Mouse (Mus musculus) hindbrain, embryonic 12.5 days (tissue): ENCODE data around the gene Mettl5. TPM values are rescaled to one million over a fixed set of nuclear protein-coding genes. Genes with fewer than 3 reads are reported as not detected.

Source experiments
- ATAC-seq: fragments of 200-750 bp; cut with Nextera tagmentation; 2 replicates; pipeline ENCODE4 v1.8.0; 2017; ENCODE audit warnings: moderate TSS enrichment; ENCODE audit not compliant: low FRiP score
- H3K27ac ChIP-seq: fragments of 300-500 bp; sonication (generic); 2 replicates; pipeline ENCODE4 v1.5.1; 2016; ENCODE audit warnings: mild to moderate bottlenecking
- H3K27me3 ChIP-seq: fragments of 300-500 bp; sonication (generic); 2 replicates; pipeline ENCODE4 v1.6.1; 2016; ENCODE audit warnings: mild to moderate bottlenecking
- H3K36me3 ChIP-seq: fragments of 300-500 bp; sonication (generic); 2 replicates; pipeline ENCODE4 v1.6.1; 2016; ENCODE audit warnings: mild to moderate bottlenecking
- H3K4me1 ChIP-seq: fragments of 300-500 bp; sonication (generic); 2 replicates; pipeline ENCODE4 v1.6.1; 2016
- H3K4me2 ChIP-seq: fragments of 300-500 bp; sonication (generic); replicated peaks from 2 replicates; pipeline ENCODE4 v1.6.1; 2016; ENCODE audit warnings: mild to moderate bottlenecking
- H3K4me3 ChIP-seq: fragments of 300-500 bp; sonication (generic); 2 replicates; pipeline ENCODE4 v1.5.1; 2016; ENCODE audit warnings: mild to moderate bottlenecking
- H3K9ac ChIP-seq: fragments of 300-500 bp; sonication (generic); 2 replicates; pipeline ENCODE4 v1.6.1; 2016; ENCODE audit warnings: mild to moderate bottlenecking, moderate library complexity
- H3K9me3 ChIP-seq: fragments of 300-500 bp; sonication (generic); replicated peaks from 2 replicates; pipeline ENCODE4 v1.6.1; 2016; ENCODE audit warnings: mild to moderate bottlenecking
- WGBS: fragments of 180-500 bp; shearing (Covaris S2); methylation state at CpG from one replicate; pipeline ENCODE4 v1.1.7; 2016; 5-methylcytosine and 5-hydroxymethylcytosine counted together
- polyA plus RNA-seq: library from polyadenylated mRNA; unstranded; fragments of >200 nt; fragmentation: Nextera tagmentation; extraction: Ambion mirVana; gene quantifications from 2 replicates; pipeline ENCODE4 v1.2.1, GENCODE M21; 2016

Gene Mettl5
- polyA plus RNA-seq, 1 experiment from 2014 or later: 34.6 TPM

DNA sequence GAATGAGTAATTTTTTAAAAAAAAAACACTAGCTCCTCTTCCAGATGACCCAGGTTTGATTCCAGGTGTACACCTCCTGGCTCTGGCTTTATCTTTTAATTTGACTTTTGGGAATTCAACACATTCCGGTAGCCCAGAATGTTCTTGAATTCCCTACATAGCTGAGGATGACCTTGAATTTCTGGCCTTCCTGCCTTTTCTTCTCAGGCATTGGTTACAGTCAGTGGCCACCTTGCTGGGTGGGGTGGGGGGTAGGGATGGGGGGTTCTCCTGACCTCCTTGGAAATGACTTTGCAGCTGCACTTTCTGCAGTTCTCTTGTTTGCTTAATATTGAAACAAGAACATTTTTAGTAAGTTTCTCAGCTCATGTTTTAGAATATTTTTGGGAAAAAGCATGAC lies 7.7 kb upstream of the Mettl5 start:
- whole genome bisulfite sequencing: 94% methylated on average over 1 of the region's 1 CpGs
- no peaks in the 10 kb centered on the region for H3K4me1 ChIP-seq

DNA sequence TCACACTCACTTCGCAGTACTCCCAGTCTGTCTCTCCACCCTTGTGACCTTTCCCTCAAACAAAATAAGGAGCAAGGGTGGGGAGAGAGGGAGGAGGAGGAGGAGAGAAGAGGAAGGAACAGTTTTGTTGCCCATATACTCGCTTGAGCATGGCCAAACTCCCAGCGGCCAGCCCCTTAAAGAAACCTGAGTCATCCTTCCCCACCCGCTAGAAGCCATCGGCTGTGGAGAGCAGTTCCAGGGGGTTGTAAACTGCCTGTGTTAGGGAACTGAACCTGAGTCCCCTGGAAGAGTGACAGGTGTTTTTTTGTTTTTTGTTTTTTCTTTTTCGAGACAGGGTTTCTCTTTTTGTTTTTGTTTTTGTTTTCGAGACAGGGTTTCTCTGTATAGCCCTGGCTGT lies 5.4 kb upstream of the Mettl5 start:
- Histone ChIP-seq H3K9ac (no peak overlapping the region), H3K27me3 (no peaks in the 10 kb centered on the region), H3K4me3 (no peak overlapping the region), H3K36me3 (no peaks in the 10 kb centered on the region), H3K4me1 (no peaks in the 10 kb centered on the region), H3K9me3 (no peaks in the 10 kb centered on the region), H3K4me2 (no peak overlapping the region), H3K27ac (no peak overlapping the region)
- no peak for ATAC-seq
- 60% methylated on average over 7 of the region's 7 CpGs for WGBS

More for the DNA sequence above, 7.7 kb upstream of the Mettl5 start:
- Histone ChIP-seq H3K4me2 (no peak overlapping the region), H3K9me3 (no peaks in the 10 kb centered on the region), H3K27me3 (no peaks in the 10 kb centered on the region), H3K9ac (no peak overlapping the region), H3K27ac (no peak overlapping the region), H3K4me3 (no peak overlapping the region), H3K36me3 (no peaks in the 10 kb centered on the region)
- ATAC-seq: no peak

DNA sequence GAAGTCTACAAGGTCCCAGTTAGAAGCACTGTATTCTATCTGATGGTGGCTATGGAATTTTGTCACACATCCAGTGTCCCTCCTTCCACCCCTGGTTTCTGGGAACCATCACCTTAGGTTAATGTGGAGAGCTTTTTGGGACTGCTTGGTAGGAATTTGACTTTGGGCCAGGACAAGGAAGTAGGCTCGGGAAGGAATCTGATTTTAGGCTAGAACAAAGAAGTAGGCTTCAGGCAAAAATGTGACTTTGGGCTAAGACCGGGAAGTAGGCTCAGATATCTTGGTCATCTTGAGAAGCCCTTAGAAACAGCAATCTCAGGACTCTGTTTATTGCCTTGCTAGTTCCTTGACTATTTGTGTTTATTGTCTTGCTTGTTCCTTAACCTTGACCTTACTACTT lies 3.5 kb upstream of the Mettl5 start:
- 80% methylated on average over 2 of the region's 2 CpGs for WGBS
- no peak overlapping the region for H3K9ac ChIP-seq
- H3K27me3 ChIP-seq: no peaks in the 10 kb centered on the region
- no peak overlapping the region for H3K4me3 ChIP-seq
- no peak for ATAC-seq
- H3K36me3 ChIP-seq: no peaks in the 10 kb centered on the region
- no peak overlapping the region for H3K4me2 ChIP-seq
- H3K4me1 ChIP-seq: 0 out of 2 replicates have a peak, but pooled peaks cover 4% of the 10 kb centered on the region
- H3K9me3 ChIP-seq: no peaks in the 10 kb centered on the region
- no peak overlapping the region for H3K27ac ChIP-seq

GRCm38 (mm10) chr2:69885050-69885449 lies 365 bp downstream of the Mettl5 start:
- peak overlapping the region; percentile 55; the same call in 1 of the 2 replicates for H3K27ac ChIP-seq

GRCm38 (mm10) chr2:69884581-69884980 lies 834 bp downstream of the Mettl5 start:
- peak overlapping the region; percentile 72 for H3K4me2 ChIP-seq
- no peak overlapping the region for H3K27ac ChIP-seq
- H3K9ac ChIP-seq: peak overlapping the region; percentile 79; the same call in 1 of the 2 replicates
- H3K27me3 ChIP-seq: no peaks in the 10 kb centered on the region
- no peaks in the 10 kb centered on the region for H3K9me3 ChIP-seq
- WGBS: 66% methylated on average over 6 of the region's 6 CpGs
- no peak for ATAC-seq
- H3K4me1 ChIP-seq: 0 out of 2 replicates have a peak, but pooled peaks cover 4% of the 10 kb centered on the region
- H3K4me3 ChIP-seq: peak overlapping the region; percentile 61
- no peaks in the 10 kb centered on the region for H3K36me3 ChIP-seq

More at GRCm38 (mm10) chr2:69885050-69885449, 365 bp downstream of the Mettl5 start:
- Histone ChIP-seq H3K36me3 (no peaks in the 10 kb centered on the region), H3K9ac (peak overlapping the region; percentile 79), H3K4me2 (peak overlapping the region; percentile 72), H3K4me3 (peak overlapping the region; percentile 61), H3K9me3 (no peaks in the 10 kb centered on the region), H3K27me3 (no peaks in the 10 kb centered on the region), H3K4me1 (0 out of 2 replicates have a peak, but pooled peaks cover 4% of the 10 kb centered on the region)
- WGBS: 12% methylated on average over 12 of the region's 12 CpGs
- peak; percentile 22; the same call in 1 of the 2 replicates for ATAC-seq

DNA sequence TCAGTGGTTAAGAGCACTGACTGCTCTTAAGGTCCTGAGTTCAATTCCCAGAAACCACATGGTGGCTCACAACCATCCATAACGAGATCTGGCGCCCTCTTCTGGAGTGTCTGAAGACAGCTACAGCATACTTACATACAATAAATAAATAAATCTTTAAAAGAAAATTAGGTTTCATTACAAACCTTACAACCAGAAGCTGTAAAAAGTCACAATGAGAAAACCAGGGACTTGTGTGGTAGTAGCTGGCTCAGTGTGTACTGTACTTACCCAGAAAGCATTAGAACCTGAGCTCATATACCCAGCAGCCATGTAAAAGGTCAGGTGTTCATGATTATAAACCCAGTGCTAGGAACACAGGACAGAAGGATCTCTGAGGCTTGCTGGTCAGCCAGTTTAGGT lies 1.4 kb downstream of the Mettl5 start:
- WGBS: 76% methylated on average over 2 of the region's 2 CpGs
- no peak overlapping the region for H3K4me2 ChIP-seq
- ATAC-seq: no peak
- no peaks in the 10 kb centered on the region for H3K27me3 ChIP-seq
- H3K4me3 ChIP-seq: no peak overlapping the region
- no peaks in the 10 kb centered on the region for H3K9me3 ChIP-seq
- no peak overlapping the region for H3K9ac ChIP-seq
- 0 out of 2 replicates have a peak, but pooled peaks cover 4% of the 10 kb centered on the region for H3K4me1 ChIP-seq
- no peaks in the 10 kb centered on the region for H3K36me3 ChIP-seq
- no peak overlapping the region for H3K27ac ChIP-seq

DNA sequence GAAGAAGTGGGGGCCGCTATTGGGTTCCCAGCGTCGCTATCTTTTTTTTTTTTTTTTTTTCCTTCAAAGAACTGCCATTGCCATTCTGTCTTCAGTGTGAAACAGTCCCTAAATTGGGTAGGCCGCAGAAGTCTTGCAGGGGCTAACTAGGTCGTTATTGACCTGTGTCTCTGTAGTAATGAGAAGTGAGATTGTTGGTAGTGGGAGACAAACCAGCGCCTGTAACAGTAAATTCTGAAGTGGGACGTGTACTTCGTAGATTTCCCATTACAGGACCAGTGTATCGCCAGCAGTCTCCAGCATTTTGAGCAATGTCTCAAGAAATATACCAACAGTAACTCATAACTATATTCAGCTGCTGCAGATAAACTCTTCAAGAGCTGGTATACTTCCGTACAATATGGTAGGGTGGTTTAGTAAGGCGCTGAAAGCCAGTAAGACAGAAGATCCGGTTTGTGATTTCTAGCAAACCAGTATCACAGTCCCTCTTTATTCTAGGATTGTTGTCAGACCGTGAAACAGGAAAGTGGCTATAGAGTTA lies 23.2 kb downstream of the Mettl5 start:
- Histone ChIP-seq H3K27ac (peak overlapping the region; percentile 94), H3K4me2 (peak overlapping the region; percentile 70), H3K36me3 (peaks cover 10% of the 10 kb centered on the region), H3K27me3 (no peaks in the 10 kb centered on the region), H3K9me3 (no peaks in the 10 kb centered on the region), H3K4me1 (peaks cover 19% of the 10 kb centered on the region), H3K9ac (peak overlapping the region; percentile 98), H3K4me3 (peak overlapping the region; percentile 99)
- ATAC-seq: no peak
- 6% methylated on average over 13 of the region's 13 CpGs for WGBS

DNA sequence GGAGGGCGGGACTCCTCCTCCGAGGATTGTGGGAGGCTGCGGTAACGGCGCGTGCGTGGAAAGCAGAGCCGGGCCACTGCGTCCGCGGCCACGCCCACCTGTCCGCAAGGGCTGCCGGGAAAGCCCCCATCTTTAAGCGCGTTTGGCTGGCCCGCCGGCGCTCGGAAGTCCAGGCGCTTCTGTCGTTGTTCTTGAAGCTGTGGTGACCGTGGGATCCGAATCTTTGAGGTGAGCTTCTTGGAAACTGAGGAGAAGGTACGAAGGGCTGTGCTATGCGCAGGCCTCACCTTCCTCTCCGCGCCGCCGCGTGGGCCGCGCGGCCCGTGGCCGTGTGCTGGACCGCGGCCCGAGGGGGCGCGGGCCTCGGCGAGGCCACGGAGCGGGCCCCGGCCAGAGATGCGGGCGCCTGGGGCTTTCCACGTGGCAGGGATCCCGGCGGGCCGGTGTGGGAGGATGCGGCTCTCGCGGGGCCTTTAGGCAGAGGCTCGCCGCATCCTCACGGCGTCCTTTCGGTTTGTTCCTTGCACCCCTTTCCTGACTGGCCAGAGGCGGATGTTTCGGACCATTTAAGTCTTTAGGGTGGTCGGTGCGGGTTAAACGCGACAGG lies 23.8 kb downstream of the Mettl5 start, which contains the start of gene Ssb:
Gene Ssb (plus strand): TSS at position 78 of the 607 bp plus-strand sequence.
- H3K36me3 ChIP-seq: peaks cover 6% of the 10 kb centered on the region; the same call in 1 of the 2 replicates
- peaks cover 19% of the 10 kb centered on the region for H3K4me1 ChIP-seq
- peak within 1 kb of the TSS; percentile 94 for H3K27ac ChIP-seq
- no peaks in the 10 kb centered on the region for H3K27me3 ChIP-seq
- H3K9ac ChIP-seq: peak within 1 kb of the TSS; percentile 98
- peak within 1 kb of the TSS; percentile 99 for H3K4me3 ChIP-seq
- under 1% methylated on average over 66 of the region's 66 CpGs for WGBS
- H3K4me2 ChIP-seq: peak within 1 kb of the TSS; percentile 70
- peak; percentile 96 for ATAC-seq
- no peaks in the 10 kb centered on the region for H3K9me3 ChIP-seq

GRCm38 (mm10) chr2:69860972-69861452 lies 24.4 kb downstream of the Mettl5 start:
- Histone ChIP-seq H3K36me3 (peaks cover 6% of the 10 kb centered on the region; the same call in 1 of the 2 replicates), H3K9ac (peak overlapping the region; percentile 98), H3K27ac (peak overlapping the region; percentile 94), H3K27me3 (no peaks in the 10 kb centered on the region), H3K4me1 (peaks cover 19% of the 10 kb centered on the region), H3K9me3 (no peaks in the 10 kb centered on the region), H3K4me2 (peak overlapping the region; percentile 70), H3K4me3 (peak overlapping the region; percentile 99)
- WGBS: 11% methylated on average over 13 of the region's 13 CpGs
- ATAC-seq: peak; percentile 69

DNA sequence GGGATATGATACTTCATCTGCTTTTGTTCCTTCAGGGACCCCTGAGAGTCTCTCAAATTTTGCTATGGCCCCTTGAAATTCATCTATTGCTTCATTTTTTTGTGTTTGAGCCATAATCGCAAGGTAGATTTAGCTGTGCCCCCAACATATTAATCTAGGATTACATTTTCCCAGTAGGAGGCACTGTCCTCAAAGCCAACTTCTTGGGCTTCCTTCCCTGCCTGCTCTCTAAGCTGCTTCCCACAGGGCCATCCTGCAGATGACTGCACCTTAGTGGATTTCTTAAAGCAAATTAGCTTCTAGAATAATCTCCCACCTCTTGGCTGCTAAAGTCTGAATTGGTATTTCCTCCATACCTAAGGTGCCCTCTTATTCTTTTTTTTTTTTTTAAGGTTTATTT lies 27.5 kb downstream of the Mettl5 start:
- H3K4me2 ChIP-seq: no peak overlapping the region
- 88% methylated on average over 1 of the region's 1 CpGs for WGBS
- H3K27me3 ChIP-seq: no peaks in the 10 kb centered on the region
- no peak overlapping the region for H3K27ac ChIP-seq
- H3K4me1 ChIP-seq: peaks cover 7% of the 10 kb centered on the region
- no peaks in the 10 kb centered on the region for H3K9me3 ChIP-seq
- ATAC-seq: no peak
- no peaks in the 10 kb centered on the region for H3K36me3 ChIP-seq
- no peak overlapping the region for H3K9ac ChIP-seq
- H3K4me3 ChIP-seq: no peak overlapping the region

DNA sequence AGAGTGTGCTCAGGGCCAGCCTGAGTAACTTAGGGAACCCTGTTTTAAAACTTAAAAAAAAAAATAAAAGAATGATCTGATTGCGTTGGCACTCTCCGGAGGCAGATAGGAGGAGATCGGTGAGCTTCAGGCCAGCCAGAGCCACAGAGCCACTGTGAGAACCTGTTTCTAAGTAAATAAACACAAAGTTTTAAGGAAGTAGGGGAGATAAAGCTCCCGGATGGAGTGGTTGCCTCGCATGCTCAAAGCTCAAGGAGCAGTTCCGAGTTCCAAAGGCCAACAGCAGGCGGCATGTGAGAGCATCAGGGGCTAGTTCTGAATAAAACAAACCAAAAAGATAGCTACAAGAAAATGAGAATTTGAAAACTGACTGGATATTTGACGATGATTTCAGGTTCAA lies 29.0 kb downstream of the Mettl5 start:
- Histone ChIP-seq H3K4me2 (no peak overlapping the region), H3K27ac (no peak overlapping the region), H3K4me1 (no peaks in the 10 kb centered on the region), H3K27me3 (no peaks in the 10 kb centered on the region), H3K9ac (no peak overlapping the region), H3K4me3 (no peak overlapping the region), H3K9me3 (no peaks in the 10 kb centered on the region), H3K36me3 (no peaks in the 10 kb centered on the region)
- 66% methylated on average over 8 of the region's 8 CpGs for WGBS
- no peak for ATAC-seq

GRCm38 (mm10) chr2:69851427-69852058 lies 33.9 kb downstream of the Mettl5 start:
- Histone ChIP-seq H3K27me3 (no peaks in the 10 kb centered on the region), H3K27ac (no peak overlapping the region), H3K4me1 (no peaks in the 10 kb centered on the region), H3K4me3 (no peak overlapping the region), H3K9ac (no peak overlapping the region), H3K36me3 (no peaks in the 10 kb centered on the region), H3K4me2 (no peak overlapping the region), H3K9me3 (no peaks in the 10 kb centered on the region)
- ATAC-seq: no peak
- 65% methylated on average over 2 of the region's 2 CpGs for WGBS
